Mouse (Mus musculus) kidney, postnatal 25 days (tissue): ENCODE results near the gene Akr1b10.
A peak's percentile ranks its signal among the peaks of the same experiment; 100 is the strongest.
"Not testable (repeated sequence)": the region's sequence is repeated elsewhere in the genome, so short reads cannot be mapped to it uniquely, and the experiment has no call there.

Experiments used
- DNase-seq, 2 experiments: peaks; one replicate each; pipeline ENCODE4 v3.0.0; 2021; ENCODE audit warnings: mixed read lengths in 2 of 2

The Akr1b10 gene

GRCm38 (mm10) chr6:34371700-34372351, 12.2 kb upstream of the Akr1b10 start:
- peak; percentile 75 to 89 for DNase-seq

- no peak for DNase-seq
These were observed 10.2 kb upstream of the Akr1b10 start for GRCm38 (mm10) chr6:34373841-34374240.

- not testable (repeated sequence) for DNase-seq
These were observed 8.1 kb upstream of the Akr1b10 start for GRCm38 (mm10) chr6:34375888-34376287.

- DNase-seq: no peak
These were observed 617 bp upstream of the Akr1b10 start for GRCm38 (mm10) chr6:34383401-34383800.

- DNase-seq: peak; percentile 79 to 83
These were observed 818 bp downstream of the Akr1b10 start for GRCm38 (mm10) chr6:34384701-34385370.

GRCm38 (mm10) chr6:34388420-34389156, 4.6 kb downstream of the Akr1b10 start:
- no peak for DNase-seq

GRCm38 (mm10) chr6:34395897-34396296, 11.9 kb downstream of the Akr1b10 start:
- no peak for DNase-seq

- no peak for DNase-seq
These were observed 14.4 kb downstream of the Akr1b10 start for GRCm38 (mm10) chr6:34398431-34398830.

GRCm38 (mm10) chr6:34399606-34400220, 15.7 kb downstream of the Akr1b10 start:
- DNase-seq: no peak

GRCm38 (mm10) chr6:34400696-34401095, 16.7 kb downstream of the Akr1b10 start:
- no peak for DNase-seq

- no peak for DNase-seq
These were observed 22.7 kb downstream of the Akr1b10 start for GRCm38 (mm10) chr6:34406746-34407145.

GRCm38 (mm10) chr6:34407403-34407802, 23.4 kb downstream of the Akr1b10 start:
- no peak for DNase-seq

GRCm38 (mm10) chr6:34412023-34412422, 28.0 kb downstream of the Akr1b10 start, which contains the start of gene Akr1b7:
Gene Akr1b7 (plus strand): TSS chr6:34412334.
- peak; percentile 47 to 51 for DNase-seq

- DNase-seq: no peak
These were observed 28.7 kb downstream of the Akr1b10 start for GRCm38 (mm10) chr6:34412688-34413087.

GRCm38 (mm10) chr6:34413386-34413785, 29.4 kb downstream of the Akr1b10 start:
- DNase-seq: not testable (repeated sequence)

GRCm38 (mm10) chr6:34416521-34416920, 32.5 kb downstream of the Akr1b10 start:
- no peak for DNase-seq

GRCm38 (mm10) chr6:34419071-34419470, 35.1 kb downstream of the Akr1b10 start:
- DNase-seq: no peak

GRCm38 (mm10) chr6:34439006-34439405, 55.0 kb downstream of the Akr1b10 start:
- DNase-seq: no peak

GRCm38 (mm10) chr6:34441556-34442257, 57.7 kb downstream of the Akr1b10 start:
- DNase-seq: peak; percentile 9 to 43

- no peak for DNase-seq
These were observed 59.8 kb downstream of the Akr1b10 start for GRCm38 (mm10) chr6:34443791-34444190.
